Mouse (Mus musculus) heart, adult 18-20 months (tissue): ENCODE measurements at regions not wholly inside any gene's neighbourhood (a gene's known extent, or its start where the extent isn't known, plus 50 kb on each side); places are given as distances from the start of the nearest gene placed in this dataset.
A peak's percentile ranks its signal among the peaks of the same experiment; 100 is the strongest.

Experiments used
- DNase-seq, 2 experiments: peaks; one replicate each; pipeline ENCODE4 v3.0.0; 2021 to 2022; ENCODE audit warnings: mixed read lengths in 1 of 2

- DNase-seq: peak; percentile 6 to 31
Observed at GRCm38 (mm10) chrX:163669886-163670285, 91.2 kb downstream of the Rnf138rt1 start.
